ENCODE assay signal across 14 mouse cellular contexts in genomic region chr11:5802005-5802404, GRCm38 (mm10). TPM values are rescaled to one million over a fixed set of nuclear protein-coding genes. Genes with fewer than 3 reads are reported as not detected.
DNase-seq lines count a peak whose midpoint lies in the region; ATAC-seq lines count a peak whose summit lies in the region.
"Had no signal": no experiment of that assay in that cellular context is flagged by ENCODE, and none has a peak within 500 bp of the region (broad histone marks: within the 10 kb centered on the region; RNA-seq: fewer than 3 reads in every experiment).

No protein-coding gene starts in this region.

- 70% methylated on average over 12 of the region's 12 CpGs for WGBS in midbrain, embryonic 15.5 days
- WGBS in midbrain, embryonic 14.5 days = 75% methylated on average over 12 of the region's 12 CpGs
- 60% methylated on average over 12 of the region's 12 CpGs for WGBS in stomach, embryonic 16.5 days

- H3K27ac ChIP-seq in midbrain, embryonic 15.5 days = no peak overlapping the region
- no peak overlapping the region for H3K27ac ChIP-seq in midbrain, embryonic 14.5 days (replicated peaks; ENCODE audit: low read depth, low read length)
- H3K27ac ChIP-seq in stomach, embryonic 16.5 days (ENCODE audit: low read length) = no peak overlapping the region
- H3K27ac ChIP-seq: left cerebral cortex, adult 2 months had no signal

- no peak overlapping the region for H3K4me3 ChIP-seq in midbrain, embryonic 15.5 days
- no peak overlapping the region for H3K4me3 ChIP-seq in midbrain, embryonic 14.5 days (replicated peaks; ENCODE audit: low read depth, low read length)
- H3K4me3 ChIP-seq in stomach, embryonic 16.5 days (replicated peaks; ENCODE audit: low read length) = no peak overlapping the region
- H3K4me3 ChIP-seq: left cerebral cortex, adult 2 months had no signal

- no peaks in the 10 kb centered on the region; the same call in 1 of the 2 replicates for H3K4me1 ChIP-seq in midbrain, embryonic 15.5 days
- no peaks in the 10 kb centered on the region for H3K4me1 ChIP-seq in midbrain, embryonic 14.5 days (ENCODE audit: control insufficient read depth, insufficient read depth, low read length)
- H3K4me1 ChIP-seq in stomach, embryonic 16.5 days (ENCODE audit: control insufficient read depth, insufficient read depth, low read length) = no peaks in the 10 kb centered on the region

- H3K4me2 ChIP-seq in midbrain, embryonic 15.5 days = no peak overlapping the region
- no peak overlapping the region for H3K4me2 ChIP-seq in midbrain, embryonic 14.5 days (ENCODE audit: low read length)
- no peak overlapping the region for H3K4me2 ChIP-seq in stomach, embryonic 16.5 days (ENCODE audit: low read depth, low read length)

- no peaks in the 10 kb centered on the region for H3K9me3 ChIP-seq in midbrain, embryonic 15.5 days
- no peaks in the 10 kb centered on the region for H3K9me3 ChIP-seq in midbrain, embryonic 14.5 days (ENCODE audit: control insufficient read depth, low read length)
- H3K9me3 ChIP-seq in stomach, embryonic 16.5 days (replicated peaks; ENCODE audit: control insufficient read depth, low read length) = no peaks in the 10 kb centered on the region

- DNase-seq in heart, adult 11 months = peak; percentile 93
- no peak for DNase-seq in heart, adult 8-10 months (ENCODE audit: low spot score)
- no peak for DNase-seq in midbrain, embryonic 14.5 days
- DNase-seq in heart, postnatal 10 days = peak; percentile 47 to 55
- no peak for DNase-seq in right cerebral cortex, postnatal 4 days
- no peak for DNase-seq in layer of hippocampus, postnatal 10 days (ENCODE audit: low spot score in 2 of 2)
- DNase-seq: embryo, embryonic 11 days; lung, postnatal 4 days had no signal

- no peak overlapping the region for H3K9ac ChIP-seq in midbrain, embryonic 15.5 days
- no peak overlapping the region for H3K9ac ChIP-seq in midbrain, embryonic 14.5 days (replicated peaks; ENCODE audit: low read length)
- no peak overlapping the region for H3K9ac ChIP-seq in stomach, embryonic 16.5 days (ENCODE audit: low read length)

- H3K36me3 ChIP-seq in midbrain, embryonic 15.5 days (replicated peaks) = peaks cover 25% of the 10 kb centered on the region; the same call in 1 of the 2 replicates
- H3K36me3 ChIP-seq in midbrain, embryonic 14.5 days (ENCODE audit: control insufficient read depth, insufficient read depth, low read length) = peaks cover 48% of the 10 kb centered on the region
- H3K36me3 ChIP-seq in stomach, embryonic 16.5 days (ENCODE audit: control insufficient read depth, insufficient read depth, low read length) = peaks cover 6% of the 10 kb centered on the region; the same call in 1 of the 2 replicates

- ATAC-seq in midbrain, embryonic 15.5 days (replicated peaks) = peak; percentile 46; the same call in 1 of the 2 replicates
- ATAC-seq in midbrain, embryonic 14.5 days (ENCODE audit: low FRiP score, low TSS enrichment) = no peak
- ATAC-seq in stomach, embryonic 16.5 days (ENCODE audit: insufficient read depth, low FRiP score) = peak; percentile 22; the same call in 1 of the 2 replicates
- ATAC-seq: forebrain, embryonic 16.5 days; inflammation-experienced regulatory T-cells, adult 6 months had no signal

- H3K27me3 ChIP-seq in midbrain, embryonic 15.5 days (replicated peaks) = no peaks in the 10 kb centered on the region
- no peaks in the 10 kb centered on the region for H3K27me3 ChIP-seq in midbrain, embryonic 14.5 days (ENCODE audit: control insufficient read depth, insufficient read depth, low read length)
- H3K27me3 ChIP-seq in stomach, embryonic 16.5 days (ENCODE audit: control insufficient read depth, insufficient read depth, low read length) = no peaks in the 10 kb centered on the region

- intact Hi-C loops in heart, postnatal 10 days (cut with DNase I) = no loop called here

RNA-seq across cellular contexts. Expression of gene Pgam2, which starts 1.5 kb away (rescaled TPM):
- total RNA-seq in heart, adult 8-10 months (2022) = 1,000 to 10,000 TPM in 2 of 4 experiments, 100 to 1,000 TPM in 2; 838 to 1,132 (median 977) TPM
- polyA plus RNA-seq in midbrain, embryonic 15.5 days (2015; fragmentation: Nextera tagmentation; extraction: Ambion mirVana) = 2.4 and 3.4 TPM in 2 replicates
- polyA plus RNA-seq in midbrain, embryonic 14.5 days (2014; fragmentation: Nextera tagmentation; extraction: Ambion mirVana) = 2.1 and 2.3 TPM in 2 replicates
- 100 to 1,000 TPM; 756 to 765 TPM for total RNA-seq in heart, postnatal 10 days (2021)
- 5.4 and 78.0 TPM in 2 replicates for polyA plus RNA-seq in stomach, embryonic 16.5 days (2015; fragmentation: Nextera tagmentation; extraction: Ambion mirVana)
- 1 to 10 TPM; 7.0 to 7.4 TPM for total RNA-seq in layer of hippocampus, postnatal 10 days (2021)

RNA-seq across cellular contexts. Expression of gene Dbnl, which starts 13.7 kb away (rescaled TPM):
- total RNA-seq in heart, adult 8-10 months (2022) = 10 to 100 TPM; 26.4 to 33.1 (median 28.8) TPM
- polyA plus RNA-seq in midbrain, embryonic 15.5 days (2015; fragmentation: Nextera tagmentation; extraction: Ambion mirVana) = 151 and 154 TPM in 2 replicates
- 145 and 148 TPM in 2 replicates for polyA plus RNA-seq in midbrain, embryonic 14.5 days (2014; fragmentation: Nextera tagmentation; extraction: Ambion mirVana)
- total RNA-seq in heart, postnatal 10 days (2021) = 10 to 100 TPM; 37.4 to 40.6 TPM
- 113 and 124 TPM in 2 replicates for polyA plus RNA-seq in stomach, embryonic 16.5 days (2015; fragmentation: Nextera tagmentation; extraction: Ambion mirVana)
- total RNA-seq in layer of hippocampus, postnatal 10 days (2021) = 10 to 100 TPM; 98.0 to 98.1 TPM

RNA-seq across cellular contexts. Expression of gene Polm, which starts 35.8 kb away (rescaled TPM):
- 1 to 10 TPM; 1.8 to 3.3 (median 2.8) TPM for total RNA-seq in heart, adult 8-10 months (2022)
- polyA plus RNA-seq in midbrain, embryonic 15.5 days (2015; fragmentation: Nextera tagmentation; extraction: Ambion mirVana) = 8.4 and 8.8 TPM in 2 replicates
- 4.9 and 5.2 TPM in 2 replicates for polyA plus RNA-seq in midbrain, embryonic 14.5 days (2014; fragmentation: Nextera tagmentation; extraction: Ambion mirVana)
- 1 to 10 TPM; 5.0 to 6.7 TPM for total RNA-seq in heart, postnatal 10 days (2021)
- 9.6 and 10.1 TPM in 2 replicates for polyA plus RNA-seq in stomach, embryonic 16.5 days (2015; fragmentation: Nextera tagmentation; extraction: Ambion mirVana)
- 10 to 100 TPM in 1 of 2 experiments, 1 to 10 TPM in 1; 9.4 to 13.2 TPM for total RNA-seq in layer of hippocampus, postnatal 10 days (2021)

RNA-seq across cellular contexts. Expression of gene Urgcp, which starts 39.8 kb away (rescaled TPM):
- total RNA-seq in heart, adult 8-10 months (2022) = 10 to 100 TPM; 57.3 to 69.8 (median 58.6) TPM
- polyA plus RNA-seq in midbrain, embryonic 15.5 days (2015; fragmentation: Nextera tagmentation; extraction: Ambion mirVana) = 36.9 and 37.6 TPM in 2 replicates
- polyA plus RNA-seq in midbrain, embryonic 14.5 days (2014; fragmentation: Nextera tagmentation; extraction: Ambion mirVana) = 21.5 and 23.9 TPM in 2 replicates
- total RNA-seq in heart, postnatal 10 days (2021) = 10 to 100 TPM; 65.6 to 68.5 TPM
- polyA plus RNA-seq in stomach, embryonic 16.5 days (2015; fragmentation: Nextera tagmentation; extraction: Ambion mirVana) = 24.9 and 25.3 TPM in 2 replicates
- total RNA-seq in layer of hippocampus, postnatal 10 days (2021) = 10 to 100 TPM; 46.1 to 46.3 TPM

RNA-seq across cellular contexts. Expression of gene Aebp1, which starts 59.7 kb away (rescaled TPM):
- 10 to 100 TPM; 14.9 to 28.0 (median 19.4) TPM for total RNA-seq in heart, adult 8-10 months (2022)
- polyA plus RNA-seq in midbrain, embryonic 15.5 days (2015; fragmentation: Nextera tagmentation; extraction: Ambion mirVana) = 21.9 and 27.7 TPM in 2 replicates
- 0.23 and 8.5 TPM in 2 replicates for polyA plus RNA-seq in midbrain, embryonic 14.5 days (2014; fragmentation: Nextera tagmentation; extraction: Ambion mirVana)
- total RNA-seq in heart, postnatal 10 days (2021) = 10 to 100 TPM; 35.2 to 40.1 TPM
- polyA plus RNA-seq in stomach, embryonic 16.5 days (2015; fragmentation: Nextera tagmentation; extraction: Ambion mirVana) = 50.6 and 56.1 TPM in 2 replicates
- total RNA-seq in layer of hippocampus, postnatal 10 days (2021) = 10 to 100 TPM; 13.0 to 16.0 TPM
- total RNA-seq: neutrophil, adult 5-6 weeks had no signal

Comparison
In these comparisons a context has a peak if more than half of its experiments do, and no peak if none do; other contexts are left out.
1. DNase-seq: peak in heart, adult 11 months (single experiment) and heart, postnatal 10 days (2 of 2); none in heart, adult 8-10 months (single experiment), midbrain, embryonic 14.5 days (single experiment), right cerebral cortex, postnatal 4 days (single experiment) and layer of hippocampus, postnatal 10 days (0 of 2).
2. RNA of gene Pgam2, which starts 1.5 kb away (total RNA-seq): 838 to 1,132 TPM in heart, adult 8-10 months and 756 to 765 TPM in heart, postnatal 10 days; 7.0 to 7.4 TPM in layer of hippocampus, postnatal 10 days; every median in the first group is over 10 times any median in the second.